Mouse (Mus musculus) intestine, postnatal 0 days (tissue): Measurements from ENCODE around the gene Nudc. TPM values are rescaled to one million over a fixed set of nuclear protein-coding genes. Genes with fewer than 3 reads are reported as not detected.

Experiments used
- ATAC-seq: fragments of 200-750 bp; cut with Nextera tagmentation; 2 replicates; pipeline ENCODE4 v1.8.0; 2017; ENCODE audit warnings: mild to moderate bottlenecking, moderate TSS enrichment, moderate library complexity
- H3K27ac ChIP-seq: fragments of 300-500 bp; sonication (generic); 2 replicates; pipeline ENCODE4 v1.5.1; 2014; ENCODE audit warnings: mild to moderate bottlenecking, low read depth, low read length, moderate library complexity
- H3K27me3 ChIP-seq: fragments of 300-500 bp; sonication (generic); replicated peaks from 2 replicates; pipeline ENCODE4 v1.6.1; 2014; ENCODE audit warnings: low read length, mixed read lengths; ENCODE audit not compliant: control insufficient read depth, insufficient read depth
- H3K36me3 ChIP-seq: fragments of 300-500 bp; sonication (generic); 2 replicates; pipeline ENCODE4 v1.6.1; 2014; ENCODE audit warnings: mild to moderate bottlenecking, moderate library complexity; ENCODE audit not compliant: control insufficient read depth, insufficient read depth
- H3K4me1 ChIP-seq: fragments of 300-500 bp; sonication (generic); replicated peaks from 2 replicates; pipeline ENCODE4 v1.6.1; 2014; ENCODE audit warnings: antibody characterized with exemption, low read length, mixed read lengths; ENCODE audit not compliant: control insufficient read depth, insufficient read depth
- H3K4me2 ChIP-seq: fragments of 300-500 bp; sonication (generic); replicated peaks from 2 replicates; pipeline ENCODE4 v1.6.1; 2014; ENCODE audit warnings: low read depth, mild to moderate bottlenecking, moderate library complexity
- H3K4me3 ChIP-seq: fragments of 300-500 bp; sonication (generic); 2 replicates; pipeline ENCODE4 v1.5.1; 2014; ENCODE audit warnings: low read depth, low read length
- H3K9ac ChIP-seq: fragments of 300-500 bp; sonication (generic); 2 replicates; pipeline ENCODE4 v1.6.1; 2014; ENCODE audit warnings: mild to moderate bottlenecking, low read depth, low read length
- H3K9me3 ChIP-seq: fragments of 300-500 bp; sonication (generic); 2 replicates; pipeline ENCODE4 v1.6.1; 2016; ENCODE audit warnings: mixed run types; ENCODE audit not compliant: control insufficient read depth
- CTCF ChIP-seq: sonication (generic); IDR thresholded peaks from 2 replicates; pipeline ENCODE4 v1.5.1; 2016; ENCODE audit warnings: low read depth, mild to moderate bottlenecking, control low read depth, antibody characterized with exemption, moderate library complexity
- WGBS: fragments of 180-500 bp; shearing (Covaris S2); extraction: QIAGEN DNeasy Blood & Tissue Kit; methylation state at CpG from one replicate; pipeline ENCODE4 v1.1.7; 2014; 5-methylcytosine and 5-hydroxymethylcytosine counted together
- polyA plus RNA-seq: library from polyadenylated mRNA; unstranded; fragments of >200 nt; fragmentation: Nextera tagmentation; extraction: Ambion mirVana; gene quantifications from 2 replicates; pipeline ENCODE4 v1.2.1, GENCODE M21; 2015

Nudc gene
- polyA plus RNA-seq, 1 experiment from 2014 or later, result 125 TPM

DNA sequence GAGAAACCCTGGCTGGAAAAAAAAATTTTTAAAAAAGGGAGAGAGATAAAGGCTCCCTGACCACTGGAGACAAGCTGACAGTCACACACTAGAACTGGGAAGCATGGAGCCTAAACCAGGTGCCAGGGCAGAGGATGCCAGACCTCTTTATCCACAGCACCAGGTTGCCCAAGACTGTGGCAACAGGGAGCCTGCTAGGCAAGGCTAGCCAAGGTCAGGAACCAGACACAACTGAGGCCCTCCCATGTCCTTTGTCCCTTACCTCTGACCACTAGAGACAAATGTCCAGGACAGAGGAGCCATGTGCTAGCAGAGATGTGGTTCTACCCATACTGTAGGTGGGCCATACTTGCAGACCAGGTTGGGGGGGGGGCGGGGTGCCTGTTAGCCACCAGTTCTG lies 6.2 kb upstream of the Nudc start:
- Histone ChIP-seq H3K27me3 (no peaks in the 10 kb centered on the region), H3K4me2 (no peak overlapping the region), H3K9ac (no peak overlapping the region), H3K9me3 (no peaks in the 10 kb centered on the region), H3K4me1 (no peaks in the 10 kb centered on the region), H3K4me3 (no peak overlapping the region), H3K27ac (peak overlapping the region; percentile 64; the same call in 1 of the 2 replicates), H3K36me3 (no peaks in the 10 kb centered on the region)
- no peak for ATAC-seq
- 88% methylated on average over 1 of the region's 1 CpGs for WGBS
- TF ChIP-seq CTCF, result no peak

DNA sequence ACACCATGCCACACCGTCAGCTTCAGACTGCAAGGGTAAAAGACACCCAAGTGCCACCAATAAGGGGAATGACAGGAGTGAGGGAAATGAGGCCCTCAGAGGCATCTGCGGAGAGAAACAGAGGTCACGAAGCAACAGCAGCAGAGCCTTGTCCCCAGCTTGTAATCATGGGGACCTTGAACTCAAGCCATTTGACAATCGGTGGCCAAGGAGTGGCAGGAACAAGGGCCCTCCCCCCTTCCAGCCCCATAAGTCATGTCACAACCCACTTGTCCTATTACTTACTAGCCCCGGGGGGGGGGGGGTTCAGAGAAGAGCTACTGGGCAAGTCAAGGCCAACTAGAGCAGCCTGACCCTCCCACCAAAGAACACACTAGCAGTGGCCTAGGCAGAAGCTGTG lies 9.1 kb downstream of the Nudc start:
- no peaks in the 10 kb centered on the region for H3K27me3 ChIP-seq
- H3K9ac ChIP-seq, result 0 out of 2 replicates have a peak overlapping the region, but pooled peaks have one; percentile 22
- 50% methylated on average over 5 of the region's 5 CpGs for WGBS
- no peak for TF ChIP-seq CTCF
- no peak overlapping the region for H3K4me2 ChIP-seq
- no peak overlapping the region for H3K4me3 ChIP-seq
- no peaks in the 10 kb centered on the region for H3K9me3 ChIP-seq
- H3K36me3 ChIP-seq, result peaks cover 85% of the 10 kb centered on the region
- ATAC-seq, result peak; percentile 54; the same call in 1 of the 2 replicates
- H3K27ac ChIP-seq, result peak overlapping the region; percentile 70
- 0 out of 2 replicates have a peak, but pooled peaks cover 6% of the 10 kb centered on the region for H3K4me1 ChIP-seq

DNA sequence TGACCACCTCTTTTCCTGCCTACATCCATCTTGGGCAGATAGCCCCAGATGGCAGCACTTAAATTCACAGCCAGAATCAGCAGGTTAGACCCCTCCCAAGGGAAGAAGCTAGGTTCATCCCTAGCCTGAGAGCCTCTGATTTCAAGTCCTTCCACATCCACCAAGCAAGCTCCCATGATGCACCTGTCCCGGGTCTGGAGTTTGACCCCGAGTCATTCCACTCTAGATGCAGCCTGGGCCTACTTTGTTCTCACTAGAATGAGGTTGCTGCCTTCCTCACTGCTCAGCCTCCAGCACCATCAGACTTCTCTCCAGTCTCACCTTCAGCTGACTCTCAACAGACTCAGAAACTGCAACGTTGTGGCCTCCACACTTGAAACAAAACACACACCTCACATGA lies 9.7 kb downstream of the Nudc start:
- no peak overlapping the region for H3K4me3 ChIP-seq
- H3K9me3 ChIP-seq, result no peaks in the 10 kb centered on the region
- H3K27ac ChIP-seq, result peak overlapping the region; percentile 70

DNA sequence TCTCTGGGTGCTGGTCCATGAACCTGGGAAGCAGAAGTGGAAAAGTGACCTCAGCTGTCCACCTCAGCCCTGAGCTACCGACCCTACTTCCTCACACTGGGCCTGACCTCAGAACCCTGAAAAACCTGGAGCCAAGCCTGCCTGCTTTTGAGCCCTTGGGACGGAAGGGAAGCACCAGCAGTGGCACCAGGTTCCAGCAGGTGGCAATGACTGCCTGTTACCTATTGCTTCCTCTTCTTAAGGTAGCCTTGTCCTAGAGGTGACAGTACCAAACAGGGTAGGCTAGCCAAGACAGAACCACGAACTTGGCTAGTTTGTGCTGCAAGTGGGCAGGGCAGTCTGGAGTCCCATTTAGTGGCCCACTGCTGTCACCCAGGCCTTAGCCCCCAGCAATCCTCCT lies 13.0 kb downstream of the Nudc start:
- TF ChIP-seq CTCF, result peak; percentile 61
- H3K4me1 ChIP-seq, result 0 out of 2 replicates have a peak, but pooled peaks cover 4% of the 10 kb centered on the region
- H3K9ac ChIP-seq, result no peak overlapping the region
- no peak overlapping the region for H3K27ac ChIP-seq
- WGBS, result 75% methylated on average over 3 of the region's 3 CpGs
- H3K4me3 ChIP-seq, result no peak overlapping the region
- no peaks in the 10 kb centered on the region for H3K9me3 ChIP-seq
- no peak overlapping the region for H3K4me2 ChIP-seq
- H3K36me3 ChIP-seq, result peaks cover 81% of the 10 kb centered on the region
- H3K27me3 ChIP-seq, result no peaks in the 10 kb centered on the region
- ATAC-seq, result no peak

More for the DNA sequence above, 9.7 kb downstream of the Nudc start:
- peaks cover 84% of the 10 kb centered on the region for H3K36me3 ChIP-seq
- no peak overlapping the region for H3K9ac ChIP-seq
- H3K27me3 ChIP-seq, result no peaks in the 10 kb centered on the region
- H3K4me2 ChIP-seq, result no peak overlapping the region
- TF ChIP-seq CTCF, result no peak
- 0 out of 2 replicates have a peak, but pooled peaks cover 6% of the 10 kb centered on the region for H3K4me1 ChIP-seq
- 55% methylated on average over 3 of the region's 3 CpGs for WGBS
- ATAC-seq, result peak; percentile 42; the same call in 1 of the 2 replicates

DNA sequence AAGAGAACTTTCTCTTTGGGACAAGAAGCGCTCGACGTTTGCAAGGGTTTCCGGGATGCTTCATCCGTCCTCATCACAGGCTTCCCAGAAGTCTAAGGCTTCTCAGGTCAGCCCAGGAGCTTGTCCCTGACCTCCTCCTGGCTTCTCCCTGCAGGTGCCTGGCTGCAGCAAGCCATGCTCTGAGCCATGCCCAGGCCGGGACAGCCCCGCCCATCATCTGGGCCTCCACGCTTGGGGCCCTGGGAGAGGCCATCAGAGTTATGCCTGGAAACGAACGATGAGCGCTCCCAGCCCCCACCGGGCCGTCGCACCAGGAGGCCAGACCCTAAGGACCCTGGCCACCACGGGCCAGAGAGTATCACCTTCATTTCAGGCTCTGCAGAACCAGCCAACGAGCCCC lies 18.0 kb downstream of the Nudc start:
- TF ChIP-seq CTCF, result no peak
- Histone ChIP-seq H3K27me3 (no peaks in the 10 kb centered on the region), H3K36me3 (peaks cover 37% of the 10 kb centered on the region), H3K27ac (no peak overlapping the region), H3K4me2 (peak overlapping the region; percentile 47), H3K4me1 (no peaks in the 10 kb centered on the region), H3K4me3 (no peak overlapping the region), H3K9me3 (no peaks in the 10 kb centered on the region), H3K9ac (no peak overlapping the region)
- WGBS, result 48% methylated on average over 16 of the region's 16 CpGs
- 0 out of 2 replicates have a peak, but pooled peaks have one; percentile 30 for ATAC-seq

GRCm38 (mm10) chr4:133521502-133521901 lies 24.3 kb downstream of the Nudc start:
- WGBS, result 51% methylated on average over 2 of the region's 2 CpGs

DNA sequence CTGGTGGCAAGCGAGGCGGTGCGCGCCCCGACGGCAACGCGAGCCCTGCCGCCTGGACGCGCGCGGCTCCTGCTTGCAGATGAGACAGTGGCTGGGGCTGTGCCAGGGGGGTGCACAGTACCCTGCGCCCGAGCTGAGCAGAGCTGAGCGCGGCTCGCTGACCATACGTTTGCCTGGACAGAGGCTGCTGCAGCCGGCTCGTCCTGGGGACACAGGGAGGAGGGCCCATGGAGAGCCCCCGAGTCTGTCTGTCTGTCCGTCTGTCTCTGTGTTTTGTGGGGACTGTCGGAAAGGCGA lies 26.5 kb downstream of the Nudc start:
- 4% methylated on average over 21 of the region's 25 CpGs for WGBS
- Histone ChIP-seq H3K27me3 (peaks cover 5% of the 10 kb centered on the region; the same call in 1 of the 2 replicates), H3K4me2 (peak overlapping the region; percentile 66), H3K4me3 (peak overlapping the region; percentile 53), H3K9me3 (no peaks in the 10 kb centered on the region), H3K4me1 (no peaks in the 10 kb centered on the region), H3K36me3 (no peaks in the 10 kb centered on the region), H3K9ac (peak overlapping the region; percentile 72), H3K27ac (peak overlapping the region; percentile 91)
- no peak for TF ChIP-seq CTCF
- no peak for ATAC-seq

More at GRCm38 (mm10) chr4:133521502-133521901, 24.3 kb downstream of the Nudc start:
- TF ChIP-seq CTCF, result no peak
- Histone ChIP-seq H3K9me3 (no peaks in the 10 kb centered on the region), H3K4me3 (no peak overlapping the region), H3K4me2 (no peak overlapping the region), H3K27me3 (peaks cover 5% of the 10 kb centered on the region; the same call in 1 of the 2 replicates), H3K4me1 (no peaks in the 10 kb centered on the region), H3K36me3 (no peaks in the 10 kb centered on the region), H3K27ac (no peak overlapping the region), H3K9ac (no peak overlapping the region)
- ATAC-seq, result no peak
